Mouse (Mus musculus): Measurements from ENCODE around the gene Rnf144b. TPM values are rescaled to one million over a fixed set of nuclear protein-coding genes. Genes with fewer than 3 reads are reported as not detected.

The Rnf144b gene
- polyA plus RNA-seq, 1 experiment from 2014 or later: 3.7 TPM

- DNase-seq (ENCODE audit: low spot score): no peak
- no peak for ATAC-seq (ENCODE audit: low FRiP score, low TSS enrichment)
- TF ChIP-seq EP300 (optimal IDR thresholded peaks at IDR 0.05) (no peak), CTCF (IDR thresholded peaks at IDR 0.05; ENCODE audit: low read depth) (no peak)
- H3K27me3 ChIP-seq (ENCODE audit: control insufficient read depth, insufficient read depth, low read length): no peaks in the 10 kb centered on the region
- no peak overlapping the region for H3K4me3 ChIP-seq (ENCODE audit: low read depth, low read length)
- no peaks in the 10 kb centered on the region; the same call in 1 of the 2 replicates for H3K36me3 ChIP-seq (ENCODE audit: control insufficient read depth, insufficient read depth, low read length)
- H3K27ac ChIP-seq (replicated peaks): no peak overlapping the region
- H3K4me2 ChIP-seq (replicated peaks; ENCODE audit: low read depth): no peak overlapping the region
- H3K9ac ChIP-seq (ENCODE audit: low read length): no peak overlapping the region
- WGBS: 85% methylated on average over 3 of the region's 3 CpGs
- H3K4me1 ChIP-seq (replicated peaks; ENCODE audit: control insufficient read depth, insufficient read depth): peaks cover 3% of the 10 kb centered on the region; the same call in 1 of the 2 replicates
- H3K9me3 ChIP-seq (ENCODE audit: control insufficient read depth, low read length): no peaks in the 10 kb centered on the region
Observed at GRCm38 (mm10) chr13:47225324-47225697, 102.9 kb downstream of the Rnf144b start.

DNA sequence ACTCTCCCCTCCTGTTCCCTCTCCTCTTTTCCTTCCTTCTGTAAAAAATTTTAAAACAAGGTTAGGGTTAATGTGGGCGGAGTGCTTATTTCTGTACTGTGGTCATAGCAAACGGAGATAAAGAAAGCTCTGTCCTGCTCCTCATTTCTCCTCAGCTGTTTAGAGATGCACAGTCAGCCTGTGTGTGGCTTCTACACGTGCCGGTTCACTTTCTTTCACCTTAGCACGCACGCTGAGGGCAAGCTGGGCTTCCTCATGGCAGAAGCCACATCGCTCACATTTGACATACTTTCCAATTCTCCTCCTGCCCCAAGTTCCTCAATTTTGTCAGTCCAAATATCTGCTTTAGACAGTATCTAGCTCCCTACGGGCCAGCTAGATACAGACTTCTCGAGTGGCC lies 103.3 kb downstream of the Rnf144b start:
- H3K36me3 ChIP-seq (ENCODE audit: control insufficient read depth, insufficient read depth, low read length): no peaks in the 10 kb centered on the region; the same call in 1 of the 2 replicates
- ATAC-seq (ENCODE audit: low FRiP score, low TSS enrichment): no peak
- 77% methylated on average over 9 of the region's 9 CpGs for WGBS
- H3K4me3 ChIP-seq (ENCODE audit: low read depth, low read length): no peak overlapping the region
- H3K4me2 ChIP-seq (replicated peaks; ENCODE audit: low read depth): no peak overlapping the region
- no peaks in the 10 kb centered on the region for H3K9me3 ChIP-seq (ENCODE audit: control insufficient read depth, low read length)
- H3K27me3 ChIP-seq (ENCODE audit: control insufficient read depth, insufficient read depth, low read length): no peaks in the 10 kb centered on the region
- DNase-seq (ENCODE audit: low spot score): no peak
- TF ChIP-seq EP300 (optimal IDR thresholded peaks at IDR 0.05) (no peak), CTCF (IDR thresholded peaks at IDR 0.05; ENCODE audit: low read depth) (no peak)
- peaks cover 3% of the 10 kb centered on the region; the same call in 1 of the 2 replicates for H3K4me1 ChIP-seq (replicated peaks; ENCODE audit: control insufficient read depth, insufficient read depth)
- H3K9ac ChIP-seq (ENCODE audit: low read length): no peak overlapping the region
- H3K27ac ChIP-seq (replicated peaks): no peak overlapping the region

DNA sequence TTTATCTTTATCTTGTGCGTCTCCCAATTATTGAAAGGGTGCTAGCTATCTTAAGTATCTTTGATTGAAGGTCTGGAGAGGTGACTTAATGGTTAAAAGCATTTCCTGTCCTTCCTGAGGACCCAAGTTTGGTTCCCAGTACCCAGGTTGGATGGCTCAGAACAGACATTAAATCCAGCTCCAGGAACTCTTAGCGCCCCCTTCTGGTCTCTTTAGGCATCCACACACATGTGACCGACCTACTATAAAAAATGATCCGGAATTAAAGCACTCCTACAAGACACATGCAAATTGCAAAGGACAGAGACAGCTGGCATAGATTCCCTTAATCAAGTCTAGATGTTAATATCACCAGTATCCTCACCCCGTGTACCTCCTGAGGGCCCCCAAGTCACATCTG lies 104.1 kb downstream of the Rnf144b start:
- ATAC-seq (ENCODE audit: low FRiP score, low TSS enrichment): no peak
- TF ChIP-seq CTCF (IDR thresholded peaks at IDR 0.05; ENCODE audit: low read depth) (peak; percentile 35), EP300 (optimal IDR thresholded peaks at IDR 0.05) (no peak)

GRCm38 (mm10) chr13:47228201-47228600 lies 105.7 kb downstream of the Rnf144b start:
- Histone ChIP-seq H3K4me3 (ENCODE audit: low read depth, low read length) (no peak overlapping the region), H3K4me2 (replicated peaks; ENCODE audit: low read depth) (no peak overlapping the region), H3K27ac (replicated peaks) (no peak overlapping the region), H3K9ac (ENCODE audit: low read length) (no peak overlapping the region), H3K9me3 (ENCODE audit: control insufficient read depth, low read length) (no peaks in the 10 kb centered on the region), H3K27me3 (ENCODE audit: control insufficient read depth, insufficient read depth, low read length) (no peaks in the 10 kb centered on the region), H3K4me1 (replicated peaks; ENCODE audit: control insufficient read depth, insufficient read depth) (peaks cover 3% of the 10 kb centered on the region; the same call in 1 of the 2 replicates), H3K36me3 (ENCODE audit: control insufficient read depth, insufficient read depth, low read length) (no peaks in the 10 kb centered on the region; the same call in 1 of the 2 replicates)
- DNase-seq (ENCODE audit: low spot score): no peak
- TF ChIP-seq EP300 (optimal IDR thresholded peaks at IDR 0.05) (no peak), CTCF (IDR thresholded peaks at IDR 0.05; ENCODE audit: low read depth) (no peak)
- 86% methylated on average over 8 of the region's 8 CpGs for WGBS
- no peak for ATAC-seq (ENCODE audit: low FRiP score, low TSS enrichment)

More for the DNA sequence above, 104.1 kb downstream of the Rnf144b start:
- Histone ChIP-seq H3K9ac (ENCODE audit: low read length) (no peak overlapping the region), H3K4me2 (replicated peaks; ENCODE audit: low read depth) (no peak overlapping the region), H3K36me3 (ENCODE audit: control insufficient read depth, insufficient read depth, low read length) (no peaks in the 10 kb centered on the region; the same call in 1 of the 2 replicates), H3K4me1 (replicated peaks; ENCODE audit: control insufficient read depth, insufficient read depth) (peaks cover 3% of the 10 kb centered on the region; the same call in 1 of the 2 replicates), H3K9me3 (ENCODE audit: control insufficient read depth, low read length) (no peaks in the 10 kb centered on the region), H3K4me3 (ENCODE audit: low read depth, low read length) (no peak overlapping the region), H3K27me3 (ENCODE audit: control insufficient read depth, insufficient read depth, low read length) (no peaks in the 10 kb centered on the region), H3K27ac (replicated peaks) (no peak overlapping the region)
- WGBS: 95% methylated on average over 5 of the region's 5 CpGs
- DNase-seq (ENCODE audit: low spot score): no peak

- Histone ChIP-seq H3K27me3 (ENCODE audit: control insufficient read depth, insufficient read depth, low read length) (no peaks in the 10 kb centered on the region), H3K36me3 (ENCODE audit: control insufficient read depth, insufficient read depth, low read length) (no peaks in the 10 kb centered on the region; the same call in 1 of the 2 replicates), H3K27ac (replicated peaks) (no peak overlapping the region), H3K4me3 (ENCODE audit: low read depth, low read length) (no peak overlapping the region), H3K9ac (ENCODE audit: low read length) (no peak overlapping the region), H3K4me2 (replicated peaks; ENCODE audit: low read depth) (no peak overlapping the region), H3K4me1 (replicated peaks; ENCODE audit: control insufficient read depth, insufficient read depth) (peaks cover 3% of the 10 kb centered on the region; the same call in 1 of the 2 replicates), H3K9me3 (ENCODE audit: control insufficient read depth, low read length) (no peaks in the 10 kb centered on the region)
- TF ChIP-seq EP300 (optimal IDR thresholded peaks at IDR 0.05) (no peak), CTCF (IDR thresholded peaks at IDR 0.05; ENCODE audit: low read depth) (no peak)
- WGBS: 77% methylated on average over 12 of the region's 12 CpGs
- DNase-seq (ENCODE audit: low spot score) (no peak), ATAC-seq (ENCODE audit: low FRiP score, low TSS enrichment) (no peak)
Observed at GRCm38 (mm10) chr13:47228626-47229190, 106.3 kb downstream of the Rnf144b start.

DNA sequence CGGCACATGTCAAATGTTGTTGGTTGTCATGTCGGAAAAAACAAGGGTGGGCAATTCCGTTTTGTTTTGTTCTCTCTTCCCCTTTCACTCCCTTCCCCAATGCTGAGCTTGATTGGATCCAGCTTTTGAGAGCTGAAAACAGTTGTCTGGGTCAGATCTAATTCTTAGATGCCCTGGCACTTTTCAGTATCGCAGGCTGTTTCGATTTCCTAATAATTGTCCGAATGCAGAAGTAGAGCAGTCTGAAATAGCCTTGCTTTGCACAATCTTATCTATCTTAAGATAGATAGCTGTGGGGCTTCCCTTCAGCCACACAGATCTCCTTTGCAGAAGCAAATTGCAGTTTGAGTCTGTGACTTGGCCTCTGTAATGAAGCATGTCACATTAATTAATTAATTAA lies 109.7 kb downstream of the Rnf144b start:
- Histone ChIP-seq H3K4me3 (ENCODE audit: low read depth, low read length) (no peak overlapping the region), H3K4me2 (replicated peaks; ENCODE audit: low read depth) (no peak overlapping the region), H3K36me3 (ENCODE audit: control insufficient read depth, insufficient read depth, low read length) (no peaks in the 10 kb centered on the region; the same call in 1 of the 2 replicates), H3K9ac (ENCODE audit: low read length) (no peak overlapping the region), H3K9me3 (ENCODE audit: control insufficient read depth, low read length) (no peaks in the 10 kb centered on the region), H3K4me1 (replicated peaks; ENCODE audit: control insufficient read depth, insufficient read depth) (no peaks in the 10 kb centered on the region), H3K27me3 (ENCODE audit: control insufficient read depth, insufficient read depth, low read length) (no peaks in the 10 kb centered on the region), H3K27ac (replicated peaks) (no peak overlapping the region)
- no peak for TF ChIP-seq EP300 (optimal IDR thresholded peaks at IDR 0.05)
- no peak for TF ChIP-seq CTCF (IDR thresholded peaks at IDR 0.05; ENCODE audit: low read depth)
- DNase-seq (ENCODE audit: low spot score) (no peak), ATAC-seq (ENCODE audit: low FRiP score, low TSS enrichment) (no peak)
- 87% methylated on average over 6 of the region's 6 CpGs for WGBS

Measured in stomach, postnatal 0 days (tissue).